Mouse (Mus musculus): Measurements from ENCODE around the gene Dppa3. TPM values are rescaled to one million over a fixed set of nuclear protein-coding genes. Genes with fewer than 3 reads are reported as not detected.

Dppa3 gene
- polyA plus RNA-seq, 1 experiment from 2014 or later = not detected

- Histone ChIP-seq H3K4me2 (no peak overlapping the region), H3K9me3 (no peaks in the 10 kb centered on the region), H3K27ac (no peak overlapping the region), H3K27me3 (0 out of 2 replicates have a peak, but pooled peaks cover 5% of the 10 kb centered on the region), H3K4me3 (replicated peaks) (no peak overlapping the region), H3K4me1 (peaks cover 8% of the 10 kb centered on the region; the same call in 1 of the 2 replicates), H3K9ac (no peak overlapping the region), H3K36me3 (replicated peaks) (no peaks in the 10 kb centered on the region)
- WGBS = 65% methylated on average over 8 of the region's 8 CpGs
- ATAC-seq (ENCODE audit: low FRiP score) = no peak
Measured at GRCm38 (mm10) chr6:122672746-122673145, 46.5 kb downstream of the Dppa3 start.

Other genes with a start within 250 kb of the Dppa3 start
- gene Rimklb, start 127.6 kb upstream of the Dppa3 start, polyA plus RNA-seq (2016; fragmentation: Nextera tagmentation; extraction: Ambion mirVana) = 81.6 and 84.6 TPM in 2 replicates
- 0.51 and 0.75 TPM in 2 replicates for gene Mfap5, start 120.6 kb upstream of the Dppa3 start, polyA plus RNA-seq (2016; fragmentation: Nextera tagmentation; extraction: Ambion mirVana)
- not detected in 2 replicates for gene Aicda, start 72.6 kb upstream of the Dppa3 start, polyA plus RNA-seq (2016; fragmentation: Nextera tagmentation; extraction: Ambion mirVana)
- 1.6 and 1.9 TPM in 2 replicates for gene Apobec1, start 24.0 kb upstream of the Dppa3 start, polyA plus RNA-seq (2016; fragmentation: Nextera tagmentation; extraction: Ambion mirVana)
- gene Gdf3, start 16.3 kb upstream of the Dppa3 start, polyA plus RNA-seq (2016; fragmentation: Nextera tagmentation; extraction: Ambion mirVana) = 0.12 TPM in 1 of 2 replicates, not detected in the other
- 0.19 and 0.22 TPM in 2 replicates for gene Nanog, start 81.1 kb downstream of the Dppa3 start, polyA plus RNA-seq (2016; fragmentation: Nextera tagmentation; extraction: Ambion mirVana)
- gene Slc2a3, start 175.2 kb downstream of the Dppa3 start, polyA plus RNA-seq (2016; fragmentation: Nextera tagmentation; extraction: Ambion mirVana) = 17.7 and 24.2 TPM in 2 replicates
- gene Foxj2, start 193.5 kb downstream of the Dppa3 start, polyA plus RNA-seq (2016; fragmentation: Nextera tagmentation; extraction: Ambion mirVana) = 5.7 and 5.8 TPM in 2 replicates
- gene C3ar1, start 229.8 kb downstream of the Dppa3 start, polyA plus RNA-seq (2016; fragmentation: Nextera tagmentation; extraction: Ambion mirVana) = 1.2 TPM in 2 replicates
- gene Necap1, start 248.1 kb downstream of the Dppa3 start, polyA plus RNA-seq (2016; fragmentation: Nextera tagmentation; extraction: Ambion mirVana) = 67.0 and 73.4 TPM in 2 replicates